Mouse (Mus musculus) telencephalon, adult 2 months (tissue): Measurements from ENCODE around the gene Kat14.
A peak's percentile ranks its signal among the peaks of the same experiment; 100 is the strongest.
"Not testable (repeated sequence)": the region's sequence is repeated elsewhere in the genome, so short reads cannot be mapped to it uniquely, and the experiment has no call there.

ENCODE experiments used
- DNase-seq: peaks from one replicate; pipeline ENCODE4 v3.0.0-alpha.2; 2011; ENCODE audit warnings: low read depth, low spot score

The Kat14 gene

GRCm38 (mm10) chr2:144368400-144369019 is at the start of gene Kat14, which contains the start of gene Pet117:
TSS of gene Kat14 (plus strand) at chr2:144368983.
TSS of gene Pet117 (plus strand) at chr2:144368996.
- peak; percentile 91 for DNase-seq

DNA sequence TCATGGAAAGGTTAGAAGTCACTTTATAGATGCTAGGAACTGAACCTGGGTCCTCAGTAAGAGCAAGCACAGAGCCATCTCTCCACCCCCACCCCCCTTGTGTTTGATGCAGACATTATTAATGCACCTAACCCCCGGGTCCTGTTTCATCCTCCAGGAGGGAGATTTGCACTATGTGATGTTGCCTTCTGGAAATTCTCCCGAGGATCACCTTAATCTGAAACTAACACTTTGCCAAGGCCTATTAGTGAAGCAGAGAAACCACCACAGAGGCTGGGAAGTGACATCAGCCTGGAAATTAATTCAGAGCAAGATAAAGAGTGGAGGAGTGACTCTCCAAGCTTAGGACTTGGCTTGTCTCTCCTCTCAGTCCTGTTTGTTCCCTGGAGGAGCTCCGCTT is 44.6 kb upstream of the Kat14 start:
- no peak for DNase-seq

DNA sequence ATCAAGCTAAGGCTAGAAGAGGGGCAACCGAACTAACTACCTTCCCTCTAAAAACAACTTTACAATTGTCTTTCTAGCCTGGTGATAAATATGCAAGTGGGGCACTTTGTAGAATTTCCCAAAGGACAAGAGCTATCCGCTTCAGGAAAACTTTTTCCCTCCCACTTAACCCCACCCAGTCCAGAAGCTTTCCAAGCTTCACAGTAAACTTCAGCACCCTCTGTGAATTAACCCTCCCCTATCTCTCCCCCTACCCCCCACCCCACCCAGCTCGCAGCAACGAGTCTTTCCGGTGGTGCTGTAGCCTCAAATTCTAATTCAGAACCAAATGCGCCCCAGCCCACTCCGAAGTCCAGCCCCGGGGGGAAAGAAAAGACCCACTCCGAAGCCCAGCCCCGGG is 39.3 kb upstream of the Kat14 start:
- no peak for DNase-seq

DNA sequence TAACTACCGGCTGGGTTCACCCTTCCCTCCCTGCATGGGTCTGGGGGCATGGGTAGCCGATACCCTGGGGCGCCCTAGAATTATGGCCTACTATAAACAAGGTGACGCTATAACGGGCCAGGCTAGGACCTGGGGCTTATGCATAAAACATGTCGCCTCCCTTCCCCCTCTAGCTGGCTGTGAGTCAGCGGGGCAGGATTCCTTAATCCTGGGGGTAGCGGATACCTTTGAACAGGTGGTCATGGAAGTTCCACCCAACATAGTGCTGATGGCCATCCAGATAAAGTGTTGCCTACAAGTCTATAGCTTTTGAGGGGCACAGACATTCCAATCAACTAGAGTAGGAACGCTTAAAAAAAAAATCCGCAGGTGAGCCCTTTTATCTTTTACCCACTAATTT is 38.8 kb upstream of the Kat14 start:
- DNase-seq = no peak

DNA sequence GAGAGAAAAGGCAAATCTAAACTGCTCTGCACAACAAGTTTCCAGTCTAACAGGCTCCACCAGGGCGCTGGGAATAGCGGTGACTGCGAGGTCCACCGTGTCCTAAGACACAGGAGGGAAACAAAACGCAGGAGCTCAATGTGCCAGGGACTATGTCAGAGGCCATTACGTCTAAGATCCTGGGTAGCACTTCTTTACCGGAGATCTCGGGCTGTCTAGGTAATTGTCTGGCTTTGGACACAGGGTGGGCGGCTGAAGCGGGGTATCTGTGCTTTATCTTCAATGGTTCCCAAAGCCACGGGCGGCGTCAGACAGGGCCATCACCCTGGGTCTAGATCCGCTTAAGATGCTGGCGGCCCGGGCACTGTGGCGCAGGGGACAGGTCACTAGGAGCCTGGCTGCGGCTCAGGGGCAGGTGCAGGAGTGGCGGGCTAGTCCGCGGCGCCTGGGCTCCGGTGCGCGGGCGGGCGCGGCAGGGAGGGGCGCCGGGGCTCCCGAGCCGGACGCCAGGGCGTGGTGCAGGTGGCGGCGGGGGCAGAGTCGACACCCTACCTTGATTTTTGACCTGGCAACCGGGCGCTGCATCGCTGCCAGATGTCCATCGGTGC is 38.3 kb upstream of the Kat14 start:
- DNase-seq = no peak

DNA sequence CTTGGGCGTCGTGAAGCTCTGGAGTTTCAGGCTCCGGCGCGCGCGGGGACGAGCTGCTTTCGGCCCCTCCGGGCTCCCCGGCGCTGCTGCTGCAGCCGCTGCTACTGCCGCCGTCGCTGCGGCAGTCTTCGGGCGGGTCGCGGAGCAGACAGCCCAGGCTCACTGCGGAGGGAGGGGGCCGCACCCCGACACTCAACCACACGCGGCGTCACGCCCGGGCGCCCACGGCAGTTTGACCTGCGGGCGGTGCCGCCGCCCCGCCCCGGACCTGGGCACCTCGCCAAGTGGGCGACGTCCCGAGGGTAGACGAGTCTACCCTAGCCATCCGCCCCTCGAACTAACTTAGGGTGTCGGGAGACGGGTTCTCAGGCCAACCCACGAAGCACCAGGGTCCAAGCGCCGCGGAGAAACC is 37.8 kb upstream of the Kat14 start:
- DNase-seq = no peak

DNA sequence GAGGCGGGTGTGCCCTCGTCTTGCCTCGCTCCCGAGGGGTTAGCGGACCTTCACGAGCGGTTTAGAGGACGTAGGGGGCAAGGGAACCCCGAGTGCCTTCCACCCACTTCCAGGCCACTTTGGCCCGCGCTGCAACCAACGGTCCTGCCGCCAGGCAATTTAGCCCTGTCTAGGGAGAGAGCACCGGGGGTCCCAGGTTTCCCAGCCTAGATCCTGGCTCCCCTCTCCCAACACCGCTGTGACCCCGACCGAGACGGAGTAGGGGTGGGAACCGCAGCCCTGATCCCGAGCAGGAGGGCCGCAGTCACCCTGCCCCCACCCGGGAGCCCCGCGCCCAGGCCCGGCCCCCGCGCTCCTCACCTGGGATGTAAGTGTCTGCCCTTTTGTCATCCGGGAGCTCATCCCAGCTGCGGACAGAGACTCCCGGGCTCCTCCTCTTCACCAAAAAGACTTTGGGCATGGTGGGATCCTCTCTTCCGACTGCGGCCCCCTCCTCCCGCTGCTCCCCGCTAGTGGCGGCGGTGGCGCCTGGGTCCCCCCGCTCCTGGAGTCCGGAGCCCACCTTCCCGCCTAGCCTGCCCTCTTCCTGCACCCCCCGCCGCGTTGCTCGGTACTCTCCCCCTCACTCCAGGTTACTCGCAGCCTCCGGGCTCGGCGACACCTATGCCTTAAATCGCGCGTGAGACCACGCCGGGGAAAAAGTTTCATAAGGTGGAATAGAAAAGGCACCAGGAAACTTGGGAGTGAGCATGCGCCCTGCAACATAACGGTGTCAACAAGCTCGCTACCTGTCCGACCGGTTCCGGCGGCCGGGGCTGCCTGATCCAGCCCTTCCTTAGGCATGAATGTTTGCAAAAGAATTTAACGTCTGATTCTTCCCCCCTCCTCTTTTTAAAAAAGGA is 37.1 kb upstream of the Kat14 start, which contains the start of gene Ovol2:
TSS of gene Ovol2 (minus strand) at position 746 of the 902 bp plus-strand sequence.
- no peak for DNase-seq

DNA sequence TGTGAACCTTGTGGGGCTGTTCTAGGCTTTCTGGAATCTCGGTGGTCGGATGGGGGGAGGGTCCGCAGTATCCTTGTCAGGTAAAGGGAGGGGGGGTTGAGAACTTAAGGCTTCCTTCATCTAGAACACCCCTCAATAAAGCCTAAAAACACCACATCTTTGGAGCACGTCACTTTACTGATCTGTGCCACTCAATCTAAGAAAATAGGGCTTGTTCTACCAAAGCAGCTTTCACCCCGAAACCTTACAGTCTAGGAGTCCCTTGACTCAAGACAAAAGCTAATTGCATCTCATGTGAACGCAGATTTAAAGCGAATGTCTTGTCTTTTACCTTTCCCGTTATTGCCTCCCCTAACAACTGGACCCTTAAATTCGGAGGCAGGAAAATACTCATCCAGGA is 36.3 kb upstream of the Kat14 start:
- no peak for DNase-seq

DNA sequence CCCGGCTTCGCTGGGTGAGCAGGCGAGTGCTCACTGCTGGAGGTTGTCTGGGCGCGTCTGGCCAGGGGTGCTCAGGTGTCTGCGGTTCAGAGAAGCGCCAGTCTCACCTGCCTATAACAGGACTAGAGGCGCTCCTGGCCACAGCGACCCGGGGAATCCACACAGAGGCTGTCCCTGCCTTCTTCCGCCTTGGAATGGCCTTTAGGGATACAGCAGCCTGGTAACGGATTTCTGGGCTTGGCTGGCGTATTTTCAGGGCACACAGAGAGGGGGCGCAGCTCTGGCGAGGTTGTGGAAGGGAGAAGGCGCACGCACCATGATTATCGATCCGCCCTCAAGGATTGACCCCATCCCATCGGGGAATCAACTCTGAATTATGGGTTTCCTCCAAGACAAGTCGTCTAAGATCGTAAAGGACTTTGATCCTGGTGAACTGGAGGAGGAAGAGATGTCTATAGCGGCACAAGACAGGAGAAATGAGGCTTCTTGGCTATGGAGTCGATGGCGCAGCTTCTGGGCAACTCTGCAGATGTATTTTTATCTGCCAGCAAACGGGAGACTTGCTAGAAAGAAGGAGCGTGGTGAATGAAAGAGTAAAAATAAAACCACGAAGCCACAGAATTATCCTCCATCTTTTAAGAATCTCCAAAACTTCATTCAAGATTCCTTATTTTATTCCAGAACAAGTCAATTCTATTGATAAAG is 35.5 kb upstream of the Kat14 start:
- peak; percentile 63 for DNase-seq

DNA sequence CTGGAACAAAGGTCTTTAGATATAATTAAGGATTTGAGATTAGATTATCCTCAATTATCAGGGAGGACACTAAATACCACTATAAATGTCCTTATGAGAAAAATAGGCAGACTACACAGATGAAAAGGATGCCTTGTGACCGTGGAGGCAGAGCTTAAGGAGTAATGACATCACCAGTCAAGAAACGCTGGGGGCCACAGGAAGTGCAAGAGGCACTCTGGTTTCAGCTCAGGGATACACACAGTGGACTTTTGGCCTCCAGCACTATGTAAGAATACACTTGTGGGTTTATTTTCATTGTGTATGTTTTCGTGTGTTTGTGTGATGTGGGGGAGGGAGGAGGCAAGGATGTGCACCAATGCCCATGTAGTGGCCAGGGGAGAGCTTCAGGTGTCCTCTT is 31.6 kb upstream of the Kat14 start:
- DNase-seq = no peak

DNA sequence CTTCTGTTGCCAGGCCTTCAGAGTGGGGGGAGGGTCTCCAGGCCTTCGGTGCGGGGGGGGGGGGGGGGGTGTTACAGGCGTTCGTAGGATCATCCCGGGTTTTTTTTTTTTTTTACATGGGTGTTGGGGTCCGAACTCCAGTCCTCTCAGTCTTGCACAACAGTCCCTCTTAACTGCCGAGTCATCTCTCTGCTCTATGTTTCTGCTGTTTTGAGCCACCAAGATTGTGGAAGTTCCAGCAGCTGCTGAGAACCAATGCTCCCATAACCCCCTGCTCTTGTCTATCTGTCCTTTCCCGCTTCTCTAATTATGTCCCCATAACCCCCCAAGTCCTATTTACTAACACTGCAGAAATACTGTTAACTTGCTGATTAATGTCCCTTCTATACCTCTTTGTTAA is 31.1 kb upstream of the Kat14 start:
- DNase-seq = no peak

DNA sequence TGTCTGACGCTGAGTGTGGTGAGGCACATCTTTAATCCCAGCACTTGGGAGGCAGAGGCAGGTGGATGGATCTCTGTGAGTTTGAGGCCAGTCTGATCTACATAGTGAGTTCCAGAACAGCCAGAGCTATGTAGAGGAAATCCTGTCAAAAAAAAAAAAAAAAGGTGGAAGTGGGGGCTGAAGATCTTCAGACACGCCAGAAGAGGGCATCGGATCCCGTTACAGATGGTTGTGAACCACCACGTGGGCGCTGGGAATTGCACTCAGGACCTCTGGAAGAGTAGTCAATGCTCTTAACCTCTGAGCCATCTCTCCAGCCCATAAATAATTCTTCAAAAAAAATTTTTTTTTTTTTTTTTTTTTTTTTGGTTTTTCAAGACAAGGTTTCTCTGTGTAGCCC is 30.6 kb upstream of the Kat14 start:
- DNase-seq = not testable (repeated sequence)

DNA sequence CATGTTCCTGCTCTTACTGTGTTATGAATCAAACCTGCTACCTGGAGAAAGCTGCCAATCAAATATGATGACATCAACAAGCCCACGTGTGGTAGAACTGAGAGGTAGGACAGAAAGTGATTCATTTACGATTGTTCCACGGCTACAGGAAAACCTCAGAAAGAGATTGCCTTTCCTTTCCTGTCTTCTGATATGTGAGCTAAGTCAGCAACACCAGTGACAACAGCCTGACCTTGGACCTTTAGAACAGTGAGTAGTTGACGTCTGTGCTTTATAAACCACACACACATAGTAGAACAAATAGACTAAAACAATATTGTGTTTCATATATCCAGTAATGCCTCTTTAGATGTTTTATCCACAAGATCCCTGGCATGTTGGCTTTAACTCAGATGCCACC is 25.6 kb upstream of the Kat14 start:
- no peak for DNase-seq

- no peak for DNase-seq
Observed at GRCm38 (mm10) chr2:144348525-144348924, 20.3 kb upstream of the Kat14 start.

DNA sequence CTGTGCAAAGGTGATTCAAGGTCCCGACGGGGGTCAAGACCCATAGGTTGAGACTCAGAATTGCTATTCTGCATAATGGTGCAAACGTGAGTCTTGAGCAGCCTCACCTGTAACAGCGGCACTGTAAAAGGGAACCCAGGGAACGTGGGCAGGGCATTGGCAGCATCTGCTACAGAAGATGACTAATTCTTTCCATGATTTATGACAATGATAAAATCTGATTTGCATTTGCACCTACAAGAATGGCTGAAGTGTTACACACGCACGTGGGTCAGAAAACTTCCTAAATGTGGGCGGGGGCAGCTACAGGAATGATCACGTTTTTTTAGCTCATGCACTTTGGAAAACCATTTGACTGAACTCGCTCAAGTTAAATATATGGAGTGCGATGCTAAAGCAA is 15.9 kb upstream of the Kat14 start:
- peak; percentile 28 for DNase-seq

- peak; percentile 44 for DNase-seq
Observed at GRCm38 (mm10) chr2:144369020-144369421, 238 bp downstream of the Kat14 start.

DNA sequence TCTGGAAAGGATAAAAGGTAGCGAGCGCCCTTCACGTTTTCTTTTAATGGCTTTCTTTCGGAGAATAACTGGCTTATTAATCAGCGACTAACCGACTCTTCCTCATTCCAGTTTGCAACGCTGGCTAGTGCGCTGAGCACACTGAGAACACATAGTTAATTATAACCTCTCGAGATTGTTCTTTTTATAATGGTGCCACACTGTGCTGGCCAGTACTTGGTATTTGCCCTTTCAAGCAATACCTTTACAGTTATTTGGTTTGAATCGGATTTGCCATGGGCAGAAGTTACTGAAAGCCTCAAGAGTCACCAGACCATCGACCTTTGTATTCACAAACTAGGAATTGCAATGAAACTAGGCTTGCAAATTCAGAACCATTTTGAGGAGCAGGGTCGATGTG is 728 bp downstream of the Kat14 start:
- no peak for DNase-seq

- DNase-seq = no peak
Observed at GRCm38 (mm10) chr2:144371566-144371965, 2.8 kb downstream of the Kat14 start.

GRCm38 (mm10) chr2:144373063-144373462 is 4.3 kb downstream of the Kat14 start:
- DNase-seq = peak; percentile 58

- no peak for DNase-seq
Observed at GRCm38 (mm10) chr2:144375063-144375703, 6.4 kb downstream of the Kat14 start.

DNA sequence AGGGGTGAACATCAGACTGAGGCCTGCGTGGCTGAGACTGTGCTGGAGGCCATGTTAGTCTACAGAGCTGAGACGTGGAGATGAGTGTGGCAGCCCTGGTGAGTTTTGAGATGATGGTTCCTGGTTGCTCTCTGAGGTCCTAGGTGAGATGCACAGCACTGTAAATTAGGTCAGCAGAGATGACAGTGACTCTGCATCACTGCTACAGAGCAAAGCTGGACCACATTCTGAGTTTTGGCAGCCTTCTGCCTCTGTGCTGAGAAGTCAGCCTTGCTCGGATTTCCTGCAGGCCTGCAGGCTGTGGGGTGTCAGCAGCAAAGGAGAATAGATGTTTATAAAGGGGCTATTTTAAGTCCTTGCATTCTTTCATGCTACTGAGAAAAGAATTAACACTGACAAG is 12.5 kb downstream of the Kat14 start:
- DNase-seq = peak; percentile 50
